Mouse (Mus musculus): ENCODE measurements around the gene Rapgef1.
A peak's percentile ranks its signal among the peaks of the same experiment; 100 is the strongest.

Gene Rapgef1

GRCm38 (mm10) chr2:29619484-29620300 is at the start of gene Rapgef1:
Rapgef1 (plus strand) TSS chr2:29619720.
- peak; percentile 84 to 85 for DNase-seq (ENCODE audit: low spot score in 2 of 2)

DNA sequence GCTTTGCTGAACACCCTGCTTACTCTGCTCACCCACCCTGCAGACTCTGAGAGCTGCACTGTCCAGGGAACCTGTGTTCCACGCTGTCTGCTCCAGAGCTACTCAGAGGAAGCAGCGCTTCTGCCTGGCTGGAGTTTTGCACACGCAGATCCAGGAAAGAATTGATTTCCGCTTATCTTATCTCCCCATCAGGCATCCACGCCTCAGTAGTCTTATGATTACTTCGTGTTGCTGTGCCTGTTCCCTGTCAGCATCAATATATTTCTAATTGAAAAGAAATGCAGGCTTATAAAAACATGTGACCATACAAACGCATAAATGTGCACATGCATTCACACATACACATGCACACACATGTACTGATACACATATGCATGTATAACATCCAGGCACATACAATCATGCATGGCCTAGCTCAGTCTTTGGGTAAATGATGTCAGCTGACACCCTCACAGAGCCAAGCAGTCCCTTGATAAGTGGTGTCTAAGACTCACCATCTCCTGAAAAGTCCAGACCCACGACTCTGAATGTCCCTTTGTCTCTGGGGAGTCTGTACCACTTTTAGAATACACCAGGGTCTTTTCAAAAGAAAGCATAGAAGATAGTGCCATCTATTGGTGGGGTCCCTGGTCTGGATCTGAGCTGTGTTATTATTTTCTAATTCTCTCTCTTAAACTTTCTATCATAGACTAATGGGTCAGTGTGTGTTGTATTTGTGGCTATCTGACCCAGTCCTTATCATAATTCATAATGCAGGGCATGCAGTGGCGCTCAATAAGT is 47.4 kb upstream of the Rapgef1 start:
- no peak for DNase-seq (ENCODE audit: low spot score in 2 of 2)

GRCm38 (mm10) chr2:29572811-29573427 is 46.6 kb upstream of the Rapgef1 start:
- DNase-seq (ENCODE audit: low spot score in 2 of 2): no peak

DNA sequence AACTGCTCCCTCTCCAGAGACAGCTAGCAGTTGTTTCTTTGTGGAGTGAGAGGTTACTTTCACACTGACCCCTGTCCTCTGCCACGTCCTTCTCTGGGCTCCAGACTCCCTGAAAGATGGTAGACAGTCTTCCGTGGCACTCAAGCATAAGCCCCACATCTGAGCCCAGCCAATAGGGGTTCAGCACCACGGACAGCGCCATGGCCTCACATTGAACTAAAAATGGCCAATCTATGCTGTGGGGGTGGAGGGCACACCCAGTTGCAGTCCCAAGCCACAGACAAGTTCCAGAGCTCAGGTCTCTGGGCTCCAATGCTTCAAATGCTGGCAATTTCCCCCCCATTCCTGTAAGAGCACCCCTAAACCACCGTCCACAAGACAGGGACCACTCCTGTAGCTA is 45.9 kb upstream of the Rapgef1 start:
- no peak for DNase-seq (ENCODE audit: low spot score in 2 of 2)

DNA sequence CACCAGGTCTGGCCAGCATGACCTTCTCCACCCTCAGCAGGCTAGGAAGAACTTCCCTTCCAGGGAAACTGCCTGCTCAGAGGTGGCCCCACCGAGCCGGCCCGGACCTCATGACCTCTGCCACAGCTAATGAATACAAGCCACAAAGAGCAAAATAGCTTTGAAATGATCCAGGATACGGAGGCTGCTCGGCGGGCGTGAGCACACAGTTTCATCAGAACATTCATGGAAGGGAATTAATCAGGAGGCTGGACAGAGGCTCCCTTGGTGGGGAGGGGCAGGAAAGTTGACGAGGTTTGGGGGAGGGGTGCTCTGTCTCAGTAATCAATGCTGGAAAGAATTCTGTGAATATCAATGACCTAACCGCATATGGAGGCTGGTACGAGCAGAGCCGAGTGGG is 45.3 kb upstream of the Rapgef1 start:
- DNase-seq (ENCODE audit: low spot score in 2 of 2): no peak

DNA sequence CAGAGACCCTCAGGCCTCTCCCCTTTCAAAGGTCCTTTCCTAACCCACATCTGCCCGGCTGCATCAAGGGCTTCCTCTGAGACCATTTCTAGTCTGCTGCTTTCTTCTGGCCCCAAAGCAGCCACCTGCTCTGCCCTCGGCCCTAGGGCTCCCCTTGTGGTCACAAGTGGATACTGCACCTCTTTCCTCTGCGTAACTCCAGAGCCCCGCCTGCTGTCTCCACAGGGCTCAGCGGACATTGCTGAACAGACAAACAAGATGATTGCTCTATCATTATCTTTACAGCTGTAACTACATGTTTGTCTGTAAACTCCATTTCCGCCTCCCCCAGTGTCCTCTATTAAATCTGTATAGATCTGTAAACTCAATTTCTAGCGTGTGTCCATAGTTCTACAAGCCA is 37.1 kb upstream of the Rapgef1 start:
- DNase-seq (ENCODE audit: low spot score in 2 of 2): peak; percentile 70 to 83

GRCm38 (mm10) chr2:29586017-29586702 is 33.4 kb upstream of the Rapgef1 start:
- DNase-seq (ENCODE audit: low spot score in 2 of 2): no peak

DNA sequence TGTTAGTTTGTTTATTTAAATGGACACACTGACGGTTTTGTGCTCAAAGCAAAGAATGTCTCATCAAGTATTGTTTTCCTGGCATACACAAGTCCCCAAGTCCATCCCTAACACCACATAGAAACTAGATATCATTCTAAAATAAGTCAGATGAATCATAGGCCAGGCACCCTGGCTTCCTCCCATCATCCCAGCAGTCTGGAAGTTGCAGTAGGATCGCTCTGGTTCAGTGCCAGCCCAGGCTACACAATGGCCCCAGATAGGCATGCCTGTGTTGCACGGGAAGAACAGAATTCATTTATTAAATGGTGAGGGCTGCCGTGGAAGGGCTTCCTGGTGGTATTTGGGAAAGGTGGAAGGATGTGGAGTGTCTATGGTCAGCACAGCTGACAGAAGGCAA is 31.5 kb upstream of the Rapgef1 start:
- no peak for DNase-seq (ENCODE audit: low spot score in 2 of 2)

DNA sequence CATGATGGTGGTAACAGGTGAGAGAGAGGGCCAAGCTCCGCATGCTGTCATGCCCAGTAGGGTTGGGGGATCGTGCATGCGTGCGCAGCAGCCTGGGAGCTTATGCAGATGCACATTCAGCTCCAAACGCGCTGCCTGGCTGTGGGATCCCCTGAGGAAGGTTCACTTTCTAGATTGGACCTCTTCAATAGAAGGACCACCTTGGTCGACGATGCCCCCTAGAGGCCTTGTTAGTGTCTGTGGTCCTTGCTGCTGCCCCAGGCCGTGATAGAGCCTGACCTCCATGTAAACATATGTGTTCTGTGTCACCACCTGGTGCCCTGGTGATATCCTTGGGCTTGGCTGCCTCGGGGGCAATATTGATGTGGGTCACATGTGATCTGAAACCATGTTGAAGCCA is 30.3 kb upstream of the Rapgef1 start:
- DNase-seq (ENCODE audit: low spot score in 2 of 2): no peak

DNA sequence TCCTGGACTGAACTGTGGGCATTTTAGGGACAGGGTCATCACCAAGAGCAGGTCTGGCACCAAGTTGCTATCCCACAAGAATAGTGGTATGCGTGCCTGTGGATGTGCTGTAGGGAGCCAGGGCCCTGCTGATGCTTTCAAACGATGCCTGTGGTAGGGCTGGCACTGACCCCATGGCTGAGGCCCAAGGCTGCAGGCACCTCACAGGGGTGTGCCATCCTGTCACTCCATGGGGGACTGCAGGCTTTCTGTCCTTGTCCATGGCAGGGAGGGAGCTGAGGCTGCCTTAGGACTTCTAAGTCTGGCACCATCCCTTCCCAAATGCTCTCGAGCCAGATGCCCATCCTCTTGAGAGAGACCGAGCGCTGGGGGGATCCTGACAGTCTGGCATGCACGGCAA is 27.9 kb upstream of the Rapgef1 start:
- DNase-seq (ENCODE audit: low spot score in 2 of 2): no peak

DNA sequence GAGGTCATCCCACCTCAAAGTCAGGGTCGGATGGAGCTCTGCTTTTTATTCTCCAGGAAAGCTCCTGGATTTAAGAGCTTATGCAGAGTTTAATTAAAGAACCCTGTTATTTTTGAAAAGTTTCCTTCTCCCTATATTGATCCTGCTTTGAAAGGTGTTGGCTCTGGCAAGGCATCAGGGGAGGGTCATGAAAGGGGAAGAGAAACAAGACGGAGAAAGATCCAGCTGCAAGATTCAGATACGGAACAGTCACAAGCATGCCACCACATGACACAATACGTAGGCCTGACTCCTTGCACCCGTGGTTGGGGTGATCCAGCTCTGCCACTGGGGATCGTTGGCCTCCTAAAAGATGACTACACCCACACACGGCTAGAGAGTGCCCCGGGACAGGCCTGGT is 27.0 kb upstream of the Rapgef1 start:
- DNase-seq (ENCODE audit: low spot score in 2 of 2): no peak

GRCm38 (mm10) chr2:29603930-29604329 is 15.6 kb upstream of the Rapgef1 start:
- peak; percentile 73 to 80 for DNase-seq (ENCODE audit: low spot score in 2 of 2)

GRCm38 (mm10) chr2:29605591-29605990 is 13.9 kb upstream of the Rapgef1 start:
- DNase-seq (ENCODE audit: low spot score in 2 of 2): peak in 1 of 2 experiments; percentile 25

- no peak for DNase-seq (ENCODE audit: low spot score in 2 of 2)
These were observed 13.1 kb upstream of the Rapgef1 start for GRCm38 (mm10) chr2:29606460-29606859.

DNA sequence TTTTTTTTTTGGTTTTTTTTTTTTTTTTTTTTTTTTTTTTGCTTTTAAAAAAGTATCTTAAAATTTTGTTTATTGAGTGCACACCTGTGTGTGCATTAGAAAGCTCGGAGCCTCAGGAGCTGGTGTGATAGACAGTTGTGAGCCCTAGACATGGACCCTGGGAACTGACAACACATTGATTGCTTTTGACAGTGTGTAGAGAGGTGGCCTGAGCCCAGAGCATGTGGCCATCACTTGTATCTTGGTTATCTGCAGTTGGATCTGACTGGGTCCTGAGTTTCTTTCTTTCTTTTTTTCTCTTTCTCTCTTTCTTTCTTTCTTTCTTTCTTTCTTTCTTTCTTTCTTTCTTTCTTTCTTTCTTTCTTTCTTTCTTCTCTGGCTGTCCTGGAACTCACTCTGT is 2.2 kb upstream of the Rapgef1 start:
- DNase-seq (ENCODE audit: low spot score in 2 of 2): no peak

- no peak for DNase-seq (ENCODE audit: low spot score in 2 of 2)
These were observed 515 bp upstream of the Rapgef1 start for GRCm38 (mm10) chr2:29618926-29619483.

DNA sequence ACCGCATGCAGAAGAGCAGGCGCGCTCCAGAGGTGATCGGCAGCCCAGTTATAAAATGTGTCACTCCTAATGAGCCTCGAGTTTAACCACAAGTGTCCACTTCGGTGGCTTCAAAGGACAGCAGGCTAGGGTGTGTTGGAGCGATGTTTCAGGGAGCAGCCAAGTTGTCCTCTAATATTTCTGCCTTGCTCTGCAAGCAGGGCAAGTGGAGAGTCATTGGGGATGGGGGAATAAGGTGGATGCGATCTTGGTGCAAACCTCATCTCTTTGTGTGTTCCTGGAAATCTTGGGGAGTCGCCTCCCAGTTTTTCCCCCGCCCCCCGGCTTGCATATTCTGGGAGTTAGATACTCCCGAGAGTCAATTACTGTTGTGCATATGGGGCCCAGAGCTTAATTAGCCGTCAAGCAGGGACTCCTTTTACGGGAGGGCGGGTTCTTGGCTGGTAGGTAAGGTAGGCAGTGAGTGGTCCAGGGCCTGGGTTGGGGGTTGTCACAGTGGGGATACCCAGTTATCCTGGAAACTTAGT is 844 bp downstream of the Rapgef1 start:
- DNase-seq (ENCODE audit: low spot score in 2 of 2): peak in 1 of 2 experiments; percentile 43

DNA sequence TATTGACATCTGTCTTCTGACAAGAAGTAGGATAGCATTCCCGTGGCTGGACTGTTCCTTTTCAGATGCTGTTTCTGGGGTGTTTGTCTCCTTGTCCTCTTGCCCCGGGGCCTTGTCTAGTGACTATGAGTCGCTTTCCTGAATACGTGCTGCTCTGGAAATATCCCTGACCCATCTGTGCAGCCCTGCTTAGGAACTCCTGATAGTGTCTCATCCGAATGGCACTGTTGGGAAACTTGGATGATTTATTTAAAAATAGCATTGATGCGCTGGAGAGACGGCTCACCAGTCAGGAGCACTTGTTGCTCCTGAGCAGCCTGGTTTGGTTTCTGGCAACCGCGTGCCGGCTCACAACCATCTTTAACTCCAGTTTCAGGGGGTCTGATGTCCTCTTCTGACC is 1.6 kb downstream of the Rapgef1 start:
- DNase-seq (ENCODE audit: low spot score in 2 of 2): no peak

DNA sequence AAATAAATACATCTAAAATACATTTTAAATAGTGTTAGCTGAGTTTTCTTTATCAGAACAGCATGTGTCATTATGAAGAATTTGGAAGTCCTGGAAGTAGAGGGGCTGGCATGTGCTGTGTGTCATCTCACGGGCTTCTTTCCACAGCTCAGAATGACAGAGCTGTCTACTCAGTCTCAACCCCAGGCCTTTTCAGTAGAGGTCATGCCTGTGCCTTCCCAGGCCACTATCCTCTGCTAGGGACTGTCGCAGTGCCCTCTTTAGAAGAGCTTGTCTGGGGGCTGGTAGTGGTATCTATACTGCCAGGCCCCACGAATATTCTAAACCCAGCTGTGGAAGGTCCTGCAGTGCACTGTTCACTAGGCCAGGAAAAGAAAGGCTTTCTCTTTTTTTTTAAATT is 2.1 kb downstream of the Rapgef1 start:
- no peak for DNase-seq (ENCODE audit: low spot score in 2 of 2)

- no peak for DNase-seq (ENCODE audit: low spot score in 2 of 2)
These were observed 2.8 kb downstream of the Rapgef1 start for GRCm38 (mm10) chr2:29622126-29623005.
